Mouse (Mus musculus) embryonic stem cell, embryonic (primary cell): Measurements from ENCODE around the gene Gucy2c.

ENCODE experiments used
- CTCF ChIA-PET, 4 experiments: fragments of 300-600 bp in 2 of 4; fragments of 350-600 bp in 2 of 4; sonication (Branson Sonifier 250); formaldehyde crosslinking; loops; one replicate each; lab custom pipeline; 2022; ENCODE audit warnings: inconsistent platforms in 2 of 4; lab: Charles Lee
- POLR2A ChIA-PET, 4 experiments: fragments of 300-600 bp in 2 of 4; fragments of 350-600 bp in 2 of 4; sonication (Branson Sonifier 250); formaldehyde crosslinking; loops; one replicate each; lab custom pipeline; 2022; ENCODE audit warnings: antibody characterized with exemption in 4 of 4, inconsistent platforms in 1 of 4; lab: Charles Lee

Gucy2c gene

GRCm38 (mm10) chr6:136789391-136789971 is 7.9 kb upstream of the Gucy2c start:
- CTCF ChIA-PET, result no interaction called here
- POLR2A ChIA-PET, result interaction anchor here in 3 of 4 experiments (0.6 to 3.1 kb wide), 5 partner anchors 14 to 235 kb away, joined by 3 to 25 read pairs (median 6); partner anchors contain the start of gene Hist4h4 (in 2 of the 3)

GRCm38 (mm10) chr6:136782761-136783160 is 1.2 kb upstream of the Gucy2c start:
- ChIA-PET CTCF (interaction anchor here in 1 of 4 experiments (0.7 kb wide), 1 partner anchor 142 kb away, joined by 3 read pairs; no protein-coding TSS in a partner anchor), POLR2A (interaction anchor here in 3 of 4 experiments (0.6 to 4.8 kb wide), 6 partner anchors 21 to 198 kb away, joined by 4 to 40 read pairs (median 6); partner anchors contain the start of genes Hist4h4 (in 2 of the 3) and H2afj (in 1 of the 3))

DNA sequence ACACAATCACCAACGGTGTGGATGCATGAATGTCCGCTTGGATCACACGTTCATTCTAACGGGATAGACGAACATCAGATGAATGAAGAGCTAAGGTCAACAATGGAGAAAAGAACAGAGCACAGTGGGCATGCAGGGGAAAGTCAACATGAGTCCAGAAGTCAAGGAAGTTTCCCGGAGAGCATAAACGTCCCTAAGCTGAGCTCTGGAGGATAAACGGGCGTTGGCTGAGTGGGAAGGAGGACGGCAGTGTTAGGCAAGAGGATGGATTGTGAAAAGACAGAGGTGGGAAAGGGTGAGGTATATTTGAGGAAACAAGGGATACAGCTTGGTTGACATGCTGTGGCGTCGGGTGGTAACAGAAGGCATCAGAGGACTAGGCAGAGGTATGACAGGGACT is 581 bp upstream of the Gucy2c start:
- CTCF ChIA-PET, result interaction anchor here in 2 of 4 experiments (0.7 to 0.9 kb wide), 2 partner anchors 84 to 142 kb away, joined by 3 read pairs; no protein-coding TSS in a partner anchor
- POLR2A ChIA-PET, result interaction anchor here in 3 of 4 experiments (0.6 to 4.8 kb wide), 8 partner anchors 21 to 198 kb away, joined by 3 to 40 read pairs (median 5); partner anchors contain the start of genes Hist4h4 (in 3 of the 3) and H2afj (in 1 of the 3)

DNA sequence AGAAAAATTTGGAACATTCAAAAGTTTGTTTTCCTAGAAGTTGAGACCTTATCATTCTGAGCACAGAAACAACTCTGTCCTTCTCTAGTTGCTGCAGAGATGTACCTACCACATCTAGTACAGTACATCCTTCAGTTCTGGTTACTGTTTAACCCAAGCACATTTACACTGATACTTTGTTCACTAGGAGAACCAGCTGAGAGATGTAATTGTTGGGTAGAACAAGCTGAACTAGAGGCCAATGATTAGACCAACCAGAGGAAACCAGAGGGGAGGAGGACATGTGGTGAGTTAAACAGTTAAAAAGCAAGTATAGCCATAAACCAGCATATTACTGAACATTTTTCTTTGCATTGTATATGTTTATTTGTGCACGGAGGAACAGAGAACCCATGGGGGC is 5.2 kb downstream of the Gucy2c start:
- CTCF ChIA-PET, result no interaction called here
- POLR2A ChIA-PET, result interaction anchor here in 1 of 4 experiments (1.3 kb wide), 1 partner anchor 27 kb away, joined by 8 read pairs; the partner anchor contains the start of gene Hist4h4

DNA sequence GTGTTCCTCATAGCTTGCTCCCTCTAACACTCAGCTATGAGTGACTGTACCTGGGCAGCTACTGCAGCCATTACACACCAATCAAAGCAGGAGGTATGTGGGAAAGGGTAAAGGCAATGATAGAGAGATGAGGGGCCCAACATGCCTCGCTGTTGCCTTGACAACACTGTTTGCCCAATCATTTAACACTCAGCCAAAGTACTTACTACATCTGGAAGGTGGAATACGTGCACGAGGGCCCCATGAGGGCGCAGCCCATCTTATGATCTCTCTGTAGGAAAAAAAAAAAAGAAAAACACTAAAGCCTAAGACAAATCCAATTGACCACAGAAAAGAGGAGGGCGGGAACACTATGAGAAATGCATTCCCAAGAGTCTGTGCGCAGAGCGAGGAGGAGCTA is 11.7 kb downstream of the Gucy2c start:
- ChIA-PET POLR2A (no interaction called here), CTCF (interaction anchor here in 1 of 4 experiments (0.6 kb wide), 1 partner anchor 198 kb away, joined by 3 read pairs; no protein-coding TSS in a partner anchor)

DNA sequence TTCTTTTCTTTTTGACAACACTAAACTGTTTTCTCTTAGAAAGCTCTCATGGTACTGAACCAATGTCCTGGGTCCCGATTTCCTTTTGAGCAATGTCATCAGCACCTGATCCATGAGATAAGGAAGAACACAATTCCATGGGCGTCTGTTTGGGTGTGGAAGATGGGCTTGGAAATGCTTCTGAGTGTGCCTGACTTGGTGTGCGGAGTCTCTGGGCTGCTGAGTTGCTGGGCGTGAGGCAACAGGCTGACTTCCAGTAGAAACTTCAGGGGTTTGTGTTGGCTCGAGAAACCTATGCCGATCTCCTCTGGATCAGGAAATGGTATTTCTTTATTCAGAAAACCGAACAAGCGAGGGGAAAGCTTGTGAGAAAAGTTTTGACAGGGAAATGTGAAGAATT is 12.4 kb downstream of the Gucy2c start:
- ChIA-PET CTCF (no interaction called here), POLR2A (no interaction called here)

GRCm38 (mm10) chr6:136763912-136764311 is 17.7 kb downstream of the Gucy2c start:
- CTCF ChIA-PET, result no interaction called here
- POLR2A ChIA-PET, result interaction anchor here in 1 of 4 experiments (1.6 kb wide), 1 partner anchor 41 kb away, joined by 5 read pairs; the partner anchor contains the start of gene Hist4h4

- ChIA-PET CTCF (no interaction called here), POLR2A (no interaction called here)
Observed at GRCm38 (mm10) chr6:136750567-136750966, 31.0 kb downstream of the Gucy2c start.

DNA sequence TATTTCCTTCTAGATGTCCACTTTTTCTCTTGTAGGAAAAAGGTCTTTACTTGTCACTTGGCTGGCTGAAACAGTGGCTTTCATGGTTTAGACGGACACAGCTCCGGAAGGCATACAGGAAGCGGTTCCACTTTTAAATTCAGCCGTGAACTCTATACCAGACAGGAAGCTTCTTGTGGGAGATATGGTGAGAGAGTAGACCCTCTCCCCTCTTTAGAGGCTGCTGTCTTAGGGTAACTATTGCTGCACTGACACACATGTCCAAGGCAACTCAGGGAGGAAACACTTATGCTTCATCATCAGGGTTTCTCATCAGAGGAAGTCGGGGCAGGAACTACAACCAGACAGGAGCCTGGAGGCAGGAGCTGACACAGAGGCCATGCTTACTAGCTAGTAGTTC is 36.0 kb downstream of the Gucy2c start:
- ChIA-PET CTCF (no interaction called here), POLR2A (no interaction called here)

DNA sequence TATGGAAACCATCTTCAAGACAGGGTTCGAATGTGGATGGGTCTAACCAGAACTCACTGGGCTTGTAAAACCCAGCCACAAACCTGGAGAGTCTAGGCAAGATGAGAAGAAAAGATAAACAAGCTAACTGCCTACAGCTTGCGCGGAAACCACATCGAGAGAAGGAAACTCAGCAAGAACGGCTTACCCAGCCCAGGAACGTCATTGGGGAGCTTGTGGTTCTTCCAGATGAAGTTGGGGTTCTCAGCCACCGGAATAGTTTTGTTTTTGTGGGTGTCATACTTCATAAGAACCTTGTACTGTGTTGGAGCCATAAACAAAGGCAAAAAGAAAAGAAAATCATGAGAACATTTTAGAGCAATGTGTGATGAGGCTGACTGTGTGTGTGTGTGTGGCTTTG is 37.8 kb downstream of the Gucy2c start:
- ChIA-PET CTCF (interaction anchor here in 2 of 4 experiments (0.6 to 0.7 kb wide), 2 partner anchors 11 to 22 kb away, joined by 3 read pairs; no protein-coding TSS in a partner anchor), POLR2A (no interaction called here)

DNA sequence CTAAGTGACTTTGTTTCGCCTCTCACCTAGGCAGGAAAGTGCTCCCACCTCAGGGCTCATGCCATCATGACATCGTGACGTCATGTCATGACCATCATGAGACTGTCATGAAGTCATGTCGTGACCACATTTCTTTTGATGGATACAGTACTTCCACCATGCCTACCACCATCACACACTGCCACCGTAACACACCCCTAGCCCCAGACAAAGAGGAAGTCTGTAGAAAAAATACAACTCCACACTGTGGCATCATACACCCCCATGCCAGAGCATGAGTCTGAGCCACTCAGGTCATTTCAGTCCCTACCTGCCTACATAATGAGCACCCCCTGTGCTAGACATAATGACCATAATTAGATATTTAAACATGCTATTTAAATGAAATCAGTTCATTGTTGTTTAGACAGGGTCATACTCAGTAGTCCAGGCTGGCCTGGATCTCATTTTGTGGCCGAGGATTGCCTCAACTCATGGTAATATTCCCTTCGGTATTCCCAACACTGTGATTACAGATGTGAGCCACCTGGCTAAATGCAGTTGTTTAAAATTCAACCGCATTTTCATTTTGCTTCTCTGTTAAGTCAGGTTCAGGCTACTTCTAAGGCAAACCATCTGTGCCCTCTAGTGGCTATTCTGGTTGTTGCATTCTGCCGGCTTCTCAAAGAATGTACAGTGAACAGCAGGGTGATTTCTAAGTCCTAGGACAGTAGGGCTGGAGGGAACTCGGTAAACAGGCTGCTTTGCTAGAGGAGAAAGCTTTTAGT is 39.0 kb downstream of the Gucy2c start:
- CTCF ChIA-PET, result interaction anchor here in 2 of 4 experiments (0.7 to 1.4 kb wide), 2 partner anchors 52 to 65 kb away, joined by 3 read pairs; no protein-coding TSS in a partner anchor
- POLR2A ChIA-PET, result interaction anchor here in 2 of 4 experiments (0.6 to 0.7 kb wide), 2 partner anchors 28 to 61 kb away, joined by 3 read pairs; no protein-coding TSS in a partner anchor

DNA sequence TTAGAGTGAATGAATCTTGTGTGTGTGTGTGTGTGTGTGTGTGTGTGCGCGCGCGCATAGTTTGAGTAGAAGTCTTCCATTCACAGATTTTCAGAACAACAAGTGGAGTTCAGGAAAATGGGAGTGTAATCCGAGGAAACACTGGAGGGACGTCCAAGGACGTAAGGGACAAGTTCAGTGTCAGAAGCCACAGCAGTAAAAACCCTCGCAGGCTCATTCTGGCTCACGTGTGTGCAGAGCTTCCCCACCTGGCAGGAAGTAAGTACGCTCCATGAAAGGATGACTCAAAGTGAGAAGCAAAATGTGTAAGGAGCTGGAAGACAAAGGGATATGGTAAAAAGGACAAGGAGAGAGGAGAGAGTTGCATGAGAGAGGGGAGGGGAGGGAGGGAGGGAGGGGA is 40.3 kb downstream of the Gucy2c start:
- CTCF ChIA-PET, result interaction anchor here in 2 of 4 experiments (0.6 to 0.7 kb wide), 4 partner anchors 25 to 387 kb away, joined by 3 to 6 read pairs (median 4); no protein-coding TSS in a partner anchor
- POLR2A ChIA-PET, result interaction anchor here in 2 of 4 experiments (0.6 to 1.1 kb wide), 2 partner anchors 63 to 210 kb away, joined by 3 read pairs; partner anchors contain the start of gene Hist4h4 (in 1 of the 2)

DNA sequence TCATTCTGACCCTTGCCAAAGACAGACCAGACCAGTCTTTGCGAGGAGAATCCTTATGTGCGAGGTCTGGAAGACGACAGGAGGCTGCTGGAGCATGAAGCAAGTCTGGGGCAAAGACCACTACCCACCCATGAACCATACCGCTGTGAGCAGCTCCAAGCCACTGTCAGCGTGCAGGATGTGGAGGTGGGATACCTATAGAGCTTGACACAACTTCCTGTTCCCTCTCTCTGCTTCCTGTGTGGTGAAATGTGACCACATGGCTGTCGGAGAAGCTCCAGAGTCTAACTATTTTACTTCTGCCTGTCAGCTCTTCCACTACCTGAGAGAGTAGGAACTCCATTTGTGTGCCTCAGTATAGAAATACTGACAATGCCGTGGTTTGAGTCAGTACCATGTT is 45.8 kb downstream of the Gucy2c start:
- ChIA-PET POLR2A (no interaction called here), CTCF (no interaction called here)

GRCm38 (mm10) chr6:136728144-136728543 is 53.4 kb downstream of the Gucy2c start:
- POLR2A ChIA-PET, result interaction anchor here in 1 of 4 experiments (1.3 kb wide), 1 partner anchor 76 kb away, joined by 4 read pairs; the partner anchor contains the start of gene Hist4h4
- CTCF ChIA-PET, result interaction anchor here in 1 of 4 experiments (0.6 kb wide), 1 partner anchor 333 kb away, joined by 3 read pairs; no protein-coding TSS in a partner anchor

- POLR2A ChIA-PET, result interaction anchor here in 2 of 4 experiments (0.6 to 1.6 kb wide), 5 partner anchors 71 to 253 kb away, joined by 3 to 6 read pairs (median 3); partner anchors contain the start of gene H2afj (in 1 of the 2)
- CTCF ChIA-PET, result interaction anchor here in 1 of 4 experiments (0.7 kb wide), 1 partner anchor 1747 kb away, joined by 4 read pairs; no protein-coding TSS in a partner anchor
Observed at GRCm38 (mm10) chr6:136723171-136723570, 58.4 kb downstream of the Gucy2c start.

DNA sequence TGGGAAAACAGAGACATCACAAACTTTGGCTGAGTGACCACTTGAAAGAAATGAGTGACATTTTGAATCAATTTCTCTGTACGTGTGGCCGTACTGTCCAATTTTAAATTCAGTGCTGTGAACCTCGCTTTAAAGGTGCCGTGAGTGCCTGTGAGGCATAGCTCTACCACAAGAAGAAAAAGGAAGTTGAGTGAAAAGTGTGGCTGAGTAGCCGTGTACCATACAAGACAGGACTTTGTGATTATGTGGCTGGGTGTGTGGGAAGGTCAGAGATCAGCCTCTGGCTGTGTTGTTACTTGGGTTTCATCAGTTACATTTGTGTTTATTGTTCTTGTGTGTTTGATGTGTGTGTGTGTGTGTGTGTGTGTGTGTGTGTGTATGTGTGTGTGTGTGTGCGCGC is 59.0 kb downstream of the Gucy2c start:
- POLR2A ChIA-PET, result interaction anchor here in 1 of 4 experiments (0.6 to 1.6 kb wide), 3 partner anchors 70 to 82 kb away, joined by 3 to 6 read pairs (median 3); no protein-coding TSS in a partner anchor
- CTCF ChIA-PET, result interaction anchor here in 3 of 4 experiments (0.5 to 1.0 kb wide), 3 partner anchors 21 to 1746 kb away, joined by 3 to 6 read pairs (median 4); no protein-coding TSS in a partner anchor

- ChIA-PET CTCF (interaction anchor here (0.5 to 2.1 kb wide), 18 partner anchors 9 to 444 kb away, joined by 3 to 15 read pairs (median 4); no protein-coding TSS in a partner anchor), POLR2A (no interaction called here)
Observed at GRCm38 (mm10) chr6:136721925-136722324, 59.6 kb downstream of the Gucy2c start.

GRCm38 (mm10) chr6:136720436-136720835 is 61.1 kb downstream of the Gucy2c start:
- ChIA-PET CTCF (interaction anchor here in 2 of 4 experiments (1.9 to 2.1 kb wide), 3 partner anchors 10 to 76 kb away, joined by 4 to 15 read pairs (median 6); no protein-coding TSS in a partner anchor), POLR2A (interaction anchor here in 1 of 4 experiments (1.0 to 2.5 kb wide), 2 partner anchors 84 to 87 kb away, joined by 5 to 14 read pairs; partner anchors contain the start of genes H2afj and Hist4h4)
